Mouse (Mus musculus) embryo, embryonic 10 days (tissue): ENCODE results near the gene Lgals8.
"Not testable (repeated sequence)": the region's sequence is repeated elsewhere in the genome, so short reads cannot be mapped to it uniquely, and the experiment has no call there.

Experiments
- DNase-seq: peaks from one replicate; pipeline ENCODE4 v3.0.0-alpha.2; 2015; ENCODE audit warnings: low spot score

Lgals8 gene

GRCm38 (mm10) chr13:12464844-12465243, at the start of gene Lgals8:
TSS of gene Lgals8 (minus strand) at chr13:12464944.
- DNase-seq: no peak

GRCm38 (mm10) chr13:12511189-12511965, 46.6 kb upstream of the Lgals8 start:
- no peak for DNase-seq

- no peak for DNase-seq
These were observed 45.3 kb upstream of the Lgals8 start for GRCm38 (mm10) chr13:12510032-12510431.

- no peak for DNase-seq
These were observed 42.7 kb upstream of the Lgals8 start for GRCm38 (mm10) chr13:12507426-12507825.

GRCm38 (mm10) chr13:12505359-12505758, 40.6 kb upstream of the Lgals8 start:
- no peak for DNase-seq

GRCm38 (mm10) chr13:12503238-12503751, 38.6 kb upstream of the Lgals8 start:
- DNase-seq: peak; percentile 57

- peak; percentile 11 for DNase-seq
These were observed 38.0 kb upstream of the Lgals8 start for GRCm38 (mm10) chr13:12502665-12503237.

- DNase-seq: no peak
These were observed 34.4 kb upstream of the Lgals8 start for GRCm38 (mm10) chr13:12499107-12499506.

GRCm38 (mm10) chr13:12497809-12498208, 33.1 kb upstream of the Lgals8 start:
- no peak for DNase-seq

GRCm38 (mm10) chr13:12494750-12495149, 30.0 kb upstream of the Lgals8 start:
- no peak for DNase-seq

GRCm38 (mm10) chr13:12492515-12492914, 27.8 kb upstream of the Lgals8 start:
- no peak for DNase-seq

- no peak for DNase-seq
These were observed 20.9 kb upstream of the Lgals8 start for GRCm38 (mm10) chr13:12485640-12486039.

- no peak for DNase-seq
These were observed 20.5 kb upstream of the Lgals8 start for GRCm38 (mm10) chr13:12485197-12485596.

GRCm38 (mm10) chr13:12479802-12480201, 15.1 kb upstream of the Lgals8 start:
- no peak for DNase-seq

- no peak for DNase-seq
These were observed 13.6 kb upstream of the Lgals8 start for GRCm38 (mm10) chr13:12478301-12478700.

- no peak for DNase-seq
These were observed 12.1 kb upstream of the Lgals8 start for GRCm38 (mm10) chr13:12476886-12477285.

- no peak for DNase-seq
These were observed 10.5 kb upstream of the Lgals8 start for GRCm38 (mm10) chr13:12475239-12475638.

- DNase-seq: peak; percentile 80
These were observed 9.1 kb upstream of the Lgals8 start for GRCm38 (mm10) chr13:12473724-12474378.

- no peak for DNase-seq
These were observed 3.7 kb upstream of the Lgals8 start for GRCm38 (mm10) chr13:12468488-12468887.

GRCm38 (mm10) chr13:12464159-12464558, 585 bp downstream of the Lgals8 start:
- not testable (repeated sequence) for DNase-seq

GRCm38 (mm10) chr13:12462623-12463022, 2.1 kb downstream of the Lgals8 start:
- no peak for DNase-seq

GRCm38 (mm10) chr13:12461730-12462119, 3.0 kb downstream of the Lgals8 start:
- peak; percentile 25 for DNase-seq
